Mouse (Mus musculus): ENCODE results near the gene Kcne3. TPM values are rescaled to one million over a fixed set of nuclear protein-coding genes. Genes with fewer than 3 reads are reported as not detected.

Kcne3 gene
- total RNA-seq, 2 experiments from 2014 or later, result 2.8 TPM; not detected in 1

GRCm38 (mm10) chr7:100179836-100180407, 3.6 kb downstream of the Kcne3 start:
- no peak for ATAC-seq (replicated peaks; ENCODE audit: poor library complexity, severe bottlenecking)

DNA sequence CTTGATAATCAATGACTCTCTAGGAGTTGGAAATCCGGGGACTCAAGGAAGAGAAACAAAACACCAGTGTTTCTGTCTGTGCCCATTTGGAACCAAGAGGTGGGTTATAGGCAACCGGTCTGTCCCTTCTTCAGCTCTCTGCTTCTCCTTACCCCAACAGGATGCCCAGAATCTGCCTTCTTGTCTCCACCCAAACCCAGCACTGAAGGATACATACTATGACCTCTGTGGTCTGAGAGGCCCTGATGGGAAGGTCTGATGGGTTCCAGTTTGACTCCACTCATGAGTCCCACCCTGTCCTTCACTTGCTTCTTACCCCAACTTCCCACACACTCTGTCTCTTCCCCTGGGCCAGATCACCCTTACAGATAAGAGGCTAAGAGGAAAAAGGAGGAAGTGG, 4.9 kb downstream of the Kcne3 start:
- ATAC-seq (replicated peaks; ENCODE audit: poor library complexity, severe bottlenecking), result no peak

- no peak for ATAC-seq (replicated peaks; ENCODE audit: poor library complexity, severe bottlenecking)
Measured at GRCm38 (mm10) chr7:100181614-100182013, 5.3 kb downstream of the Kcne3 start.

DNA sequence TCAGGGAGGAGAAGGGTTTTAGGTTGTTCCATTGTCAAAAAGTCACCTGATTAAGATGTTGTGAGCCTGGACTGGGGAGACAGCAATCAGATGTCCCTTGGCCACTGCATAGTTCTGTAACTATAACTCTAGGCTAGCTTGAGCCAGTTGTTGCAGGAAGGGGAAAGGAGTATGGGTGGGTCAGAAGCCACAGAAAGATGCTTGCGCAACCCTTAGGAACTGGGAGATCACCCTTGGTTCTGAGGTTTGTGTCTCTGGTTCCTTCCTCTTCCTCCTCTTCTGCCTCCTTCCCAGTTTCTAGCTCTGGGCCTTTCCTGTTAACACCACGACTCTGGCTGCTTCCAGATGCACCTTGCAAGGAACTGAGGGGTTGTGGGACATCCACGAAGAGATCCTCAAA, 6.1 kb downstream of the Kcne3 start:
- ATAC-seq (replicated peaks; ENCODE audit: poor library complexity, severe bottlenecking), result peak; percentile 77

DNA sequence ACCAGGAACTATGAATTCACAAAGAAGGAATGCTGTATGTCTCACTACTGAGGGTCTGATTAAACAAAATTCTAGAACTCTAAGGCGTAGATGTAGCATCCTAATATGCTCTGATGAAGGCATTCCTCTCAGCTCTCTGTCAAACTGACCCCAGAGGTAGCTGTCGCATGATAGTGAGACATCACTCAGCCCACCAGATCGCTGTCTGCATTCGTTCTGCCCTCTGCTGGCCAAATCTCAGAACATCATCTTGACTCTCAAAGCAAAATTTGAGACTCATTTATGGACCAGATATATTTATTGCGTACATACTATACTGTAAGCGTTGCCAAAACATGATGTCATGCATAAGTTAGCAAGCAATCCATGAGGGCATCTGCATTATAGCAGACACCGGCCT, 11.3 kb downstream of the Kcne3 start:
- peak; percentile 37; the same call in 1 of the 2 replicates for ATAC-seq (replicated peaks; ENCODE audit: poor library complexity, severe bottlenecking)

DNA sequence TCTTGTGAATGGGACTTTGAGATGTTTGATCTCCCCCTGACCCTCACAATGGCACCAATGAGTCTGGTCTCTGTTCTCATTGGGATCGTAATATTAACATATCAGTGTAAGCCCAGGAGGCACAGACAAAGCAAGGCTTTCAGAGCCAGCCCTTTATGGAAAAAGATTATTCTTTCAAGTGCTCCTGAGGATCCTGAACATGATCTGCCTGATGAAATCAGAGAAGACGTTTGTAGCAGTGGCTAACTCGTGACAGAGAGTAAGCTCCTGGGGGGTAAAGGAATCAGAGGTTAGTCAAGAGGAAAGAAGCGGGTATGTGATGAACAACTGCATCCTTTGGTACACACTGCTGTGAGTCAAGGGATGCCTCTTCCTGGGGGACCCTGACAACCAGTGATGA, 13.9 kb downstream of the Kcne3 start:
- no peak for ATAC-seq (replicated peaks; ENCODE audit: poor library complexity, severe bottlenecking)

- ATAC-seq (replicated peaks; ENCODE audit: poor library complexity, severe bottlenecking), result peak; percentile 81
Measured at GRCm38 (mm10) chr7:100190778-100191177, 14.5 kb downstream of the Kcne3 start.

- ATAC-seq (replicated peaks; ENCODE audit: poor library complexity, severe bottlenecking), result no peak
Measured at GRCm38 (mm10) chr7:100201191-100201590, 24.9 kb downstream of the Kcne3 start.

- no peak for ATAC-seq (replicated peaks; ENCODE audit: poor library complexity, severe bottlenecking)
Measured at GRCm38 (mm10) chr7:100203616-100204015, 27.3 kb downstream of the Kcne3 start.

DNA sequence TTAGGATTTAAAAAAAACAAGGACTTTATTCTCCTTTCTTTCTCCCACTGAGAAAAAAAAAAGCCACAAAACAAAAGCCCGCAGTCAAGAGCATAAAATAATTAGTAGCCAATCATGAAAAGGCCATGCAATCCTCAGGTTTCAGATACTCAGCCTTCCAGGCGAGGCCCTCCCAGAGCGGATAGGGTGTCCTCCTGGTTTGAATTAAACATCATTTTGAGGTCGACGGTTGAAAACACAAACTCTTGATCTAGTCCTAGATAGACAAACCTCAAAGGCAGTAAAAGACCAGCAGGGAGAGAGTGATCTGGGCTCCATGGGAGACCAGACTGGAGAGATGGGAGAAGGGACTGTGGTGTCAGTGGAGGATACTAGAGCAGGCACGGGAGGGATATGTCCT, 28.6 kb downstream of the Kcne3 start:
- ATAC-seq (replicated peaks; ENCODE audit: poor library complexity, severe bottlenecking), result no peak

GRCm38 (mm10) chr7:100206144-100206543, 29.8 kb downstream of the Kcne3 start:
- no peak for ATAC-seq (replicated peaks; ENCODE audit: poor library complexity, severe bottlenecking)

DNA sequence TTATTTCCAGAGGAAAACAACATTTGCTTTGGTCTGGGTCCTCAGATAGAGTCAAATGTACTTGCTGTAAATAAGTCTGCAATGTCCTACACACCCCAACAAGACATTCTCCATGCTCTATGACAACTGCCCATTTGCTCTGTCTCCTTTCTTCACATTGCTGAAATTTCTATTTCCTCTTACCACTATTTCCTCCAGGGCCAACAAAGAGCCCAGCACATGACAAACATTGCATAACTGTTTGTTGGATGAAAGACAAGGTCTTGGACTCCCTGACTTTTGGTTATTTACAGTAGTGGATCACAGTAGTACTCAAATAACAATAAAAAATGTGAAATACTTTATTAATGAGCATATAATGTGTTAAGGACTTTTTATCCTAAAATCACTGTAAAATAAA, 31.6 kb downstream of the Kcne3 start:
- peak; percentile 81 for ATAC-seq (replicated peaks; ENCODE audit: poor library complexity, severe bottlenecking)

GRCm38 (mm10) chr7:100214310-100214709, 38.0 kb downstream of the Kcne3 start:
- no peak for ATAC-seq (replicated peaks; ENCODE audit: poor library complexity, severe bottlenecking)

- ATAC-seq (replicated peaks; ENCODE audit: poor library complexity, severe bottlenecking), result no peak
Measured at GRCm38 (mm10) chr7:100215116-100215732, 38.9 kb downstream of the Kcne3 start.

DNA sequence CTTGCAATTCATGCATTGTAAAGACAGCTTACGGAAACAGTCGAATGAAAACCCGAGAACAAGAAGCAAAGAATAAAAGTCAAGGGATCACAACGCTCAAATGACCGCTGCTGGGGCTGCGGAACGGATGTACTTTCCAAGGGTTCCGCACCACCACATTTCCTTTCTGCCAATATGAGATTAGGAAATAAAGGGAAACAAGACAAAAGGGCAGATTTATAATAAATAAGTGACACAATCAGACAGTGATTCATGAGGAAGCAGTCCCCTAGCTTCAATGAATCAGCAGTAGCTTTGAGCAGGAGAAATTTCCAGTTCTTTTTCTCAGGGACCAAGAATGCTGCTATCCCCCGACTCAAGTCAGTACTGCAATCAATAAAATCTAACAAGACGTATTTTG, 39.7 kb downstream of the Kcne3 start:
- peak; percentile 85 for ATAC-seq (replicated peaks; ENCODE audit: poor library complexity, severe bottlenecking)

GRCm38 (mm10) chr7:100216601-100217565, 40.6 kb downstream of the Kcne3 start:
- no peak for ATAC-seq (replicated peaks; ENCODE audit: poor library complexity, severe bottlenecking)

DNA sequence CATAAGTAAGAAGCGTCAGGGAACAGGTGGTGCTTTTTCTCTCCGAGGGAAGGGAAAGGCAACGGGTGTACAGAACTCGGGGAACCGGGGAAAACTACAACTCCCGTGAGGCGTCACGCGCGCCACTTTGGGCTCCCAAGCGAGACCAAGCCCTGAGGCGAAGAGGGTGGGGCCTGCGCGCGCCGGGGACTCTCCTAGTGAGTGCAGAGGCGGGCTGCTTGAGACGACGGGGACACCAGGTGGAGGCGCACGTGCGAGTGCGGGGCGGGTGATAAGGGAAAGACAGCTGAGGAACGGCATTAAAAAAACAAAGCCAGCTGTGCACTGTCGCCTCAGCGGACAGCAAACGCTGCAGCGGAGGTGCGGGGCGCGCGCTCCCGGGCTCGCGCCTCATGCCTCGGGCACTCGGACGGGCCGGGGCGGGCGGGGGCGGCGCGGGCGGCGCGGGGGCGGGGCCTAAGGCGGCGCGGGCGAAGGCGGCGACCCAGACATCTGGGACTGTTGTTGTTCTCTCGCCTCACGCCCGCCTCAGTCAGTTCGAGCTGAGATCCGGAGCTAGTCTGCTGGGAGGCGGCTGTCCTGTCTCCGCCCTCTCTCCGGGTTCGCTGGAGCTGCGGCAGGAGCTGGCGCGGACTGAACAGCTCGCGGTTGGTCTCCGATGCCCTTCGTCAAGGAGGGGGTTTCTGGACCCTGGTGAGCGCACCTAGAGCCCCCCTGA, 51.0 kb downstream of the Kcne3 start, which contains the start of gene Pgm2l1:
Pgm2l1 (plus strand) TSS at position 237 of the 718 bp plus-strand sequence.
- peak; percentile 91 for ATAC-seq (replicated peaks; ENCODE audit: poor library complexity, severe bottlenecking)

- peak; percentile 25 for ATAC-seq (replicated peaks; ENCODE audit: poor library complexity, severe bottlenecking)
Measured at GRCm38 (mm10) chr7:100227896-100228525, 51.7 kb downstream of the Kcne3 start.

GRCm38 (mm10) chr7:100228957-100229356, 52.7 kb downstream of the Kcne3 start:
- ATAC-seq (replicated peaks; ENCODE audit: poor library complexity, severe bottlenecking), result no peak

- no peak for ATAC-seq (replicated peaks; ENCODE audit: poor library complexity, severe bottlenecking)
Measured at GRCm38 (mm10) chr7:100230646-100231045, 54.3 kb downstream of the Kcne3 start.

All from granulocyte monocyte progenitor cell, adult 5-6 weeks (primary cell).